Mouse (Mus musculus) thymus, adult 2 months (tissue): ENCODE results near the gene Dab2ip.

Experiments
- CTCF ChIP-seq: fragments of 200-500 bp; IDR thresholded peaks from 2 replicates; pipeline ENCODE4 v1.5.1; 2012; ENCODE audit warnings: mild to moderate bottlenecking, control low read depth, low read length, moderate library complexity, borderline replicate concordance; ENCODE audit not compliant: control insufficient read depth, poor library complexity, insufficient read depth; ENCODE audit errors: extremely low read depth
- POLR2A ChIP-seq: fragments of 200-500 bp; IDR thresholded peaks from 2 replicates; pipeline ENCODE4 v1.6.1; 2012; ENCODE audit warnings: mild to moderate bottlenecking, low read length, control low read depth, moderate library complexity; ENCODE audit not compliant: control insufficient read depth, poor library complexity, insufficient read depth; ENCODE audit errors: extremely low read depth

DNA sequence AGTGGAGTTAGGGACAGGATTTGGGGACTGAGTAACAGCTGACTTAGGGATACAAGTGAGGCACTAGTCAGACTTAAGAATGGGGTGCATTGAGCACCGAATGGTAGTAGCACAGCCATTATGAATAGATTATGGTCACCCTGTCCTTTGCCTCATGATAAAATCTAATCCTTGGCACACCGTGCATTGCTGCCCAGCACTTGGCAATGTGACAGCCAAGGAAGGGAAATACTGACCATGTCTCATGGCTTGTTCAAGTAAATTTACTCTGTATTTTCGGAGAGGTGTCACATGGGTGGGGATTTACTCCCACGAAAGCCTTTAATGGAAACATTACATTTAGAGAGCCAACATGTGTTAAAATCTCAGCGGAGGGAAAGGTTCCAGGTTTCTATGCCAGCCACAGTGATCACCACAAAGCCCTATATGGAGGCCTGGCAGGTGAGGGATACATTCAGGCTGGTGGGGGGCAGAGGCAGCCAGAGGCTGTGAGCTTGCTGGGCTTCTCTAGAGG lies 129.5 kb downstream of the Dab2ip start:
- TF ChIP-seq CTCF (no peak), POLR2A (no peak)
